Mouse (Mus musculus): ENCODE data around the gene Edem3.

DNA sequence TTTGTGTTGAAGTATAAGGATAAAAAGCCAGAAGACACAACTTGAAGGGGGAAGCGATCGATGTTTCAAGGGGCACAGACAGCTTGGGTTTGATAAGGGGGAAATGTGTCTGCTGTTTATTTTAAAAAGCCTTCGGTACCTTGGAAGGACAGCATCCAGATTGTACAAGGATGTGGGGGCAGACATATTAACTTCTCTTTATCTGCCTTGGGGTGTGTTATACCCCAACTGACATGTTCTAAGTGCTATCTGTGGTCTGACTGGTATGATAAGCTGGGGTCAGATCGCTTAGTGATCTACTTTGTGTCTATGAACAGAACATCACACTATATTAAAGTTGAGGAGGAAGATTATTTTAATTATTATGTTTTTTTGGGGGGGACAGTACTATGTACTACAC lies 27.0 kb upstream of the Edem3 start:
- no peak for TF ChIP-seq CTCF (IDR thresholded peaks at IDR 0.05; ENCODE audit: extremely low read depth, insufficient read depth, insufficient read length, insufficient replicate concordance)
- TF ChIP-seq POLR2A (IDR thresholded peaks at IDR 0.05; ENCODE audit: low read depth, low read length): no peak
